Mouse (Mus musculus) kidney, adult 2 months (tissue): ENCODE results near the gene Msi2. TPM values are rescaled to one million over a fixed set of nuclear protein-coding genes. Genes with fewer than 3 reads are reported as not detected.
A peak's percentile ranks its signal among the peaks of the same experiment; 100 is the strongest.

ENCODE experiments used
- DNase-seq: peaks from one replicate; pipeline ENCODE4 v3.0.0; 2021
- H3K27ac ChIP-seq: fragments of 200-500 bp; 2 replicates; pipeline ENCODE4 v1.5.1; 2012; ENCODE audit warnings: low read depth, low read length, control low read depth, inconsistent platforms; ENCODE audit not compliant: insufficient read depth
- H3K27me3 ChIP-seq: fragments of 200-500 bp; replicated peaks from 2 replicates; pipeline ENCODE4 v1.6.1; 2012; ENCODE audit warnings: mild to moderate bottlenecking, moderate library complexity, low read length, inconsistent platforms; ENCODE audit not compliant: control insufficient read depth, insufficient read depth
- H3K36me3 ChIP-seq: fragments of 200-500 bp; 2 replicates; pipeline ENCODE4 v1.6.1; 2012; ENCODE audit warnings: mild to moderate bottlenecking, moderate library complexity, low read length, inconsistent platforms; ENCODE audit not compliant: control insufficient read depth, insufficient read depth
- H3K4me1 ChIP-seq: fragments of 200-500 bp; 2 replicates; pipeline ENCODE4 v1.6.1; 2011; ENCODE audit warnings: low read length; ENCODE audit not compliant: control insufficient read depth, insufficient read depth
- H3K4me3 ChIP-seq: fragments of 200-500 bp; 2 replicates; pipeline ENCODE4 v1.5.1; 2011; ENCODE audit warnings: mild to moderate bottlenecking, low read depth, low read length, control low read depth; ENCODE audit not compliant: insufficient read depth
- CTCF ChIP-seq: fragments of 200-500 bp; conservative IDR thresholded peaks from 2 replicates; pipeline ENCODE4 v1.5.1; 2011; ENCODE audit warnings: low read depth, mild to moderate bottlenecking, control low read depth, low read length, moderate library complexity, mixed read lengths; ENCODE audit not compliant: insufficient read depth, insufficient read length
- POLR2A ChIP-seq: fragments of 200-500 bp; IDR thresholded peaks from one replicate; pipeline ENCODE4 v1.6.1; 2011; ENCODE audit warnings: low read depth, low read length, control low read depth
- WGBS: fragments of 180-500 bp; shearing (Covaris S2); methylation state at CpG from one replicate; pipeline ENCODE4 v1.1.7; 2018; 5-methylcytosine and 5-hydroxymethylcytosine counted together
- polyA plus RNA-seq: library from polyadenylated mRNA; depleted of rRNA; stranded (reverse); fragments of >200 nt; gene quantifications from 2 replicates; pipeline ENCODE4 v1.2.3, GENCODE M21; 2012

Msi2 gene
- polyA plus RNA-seq, 1 experiment = 43.5 TPM

DNA sequence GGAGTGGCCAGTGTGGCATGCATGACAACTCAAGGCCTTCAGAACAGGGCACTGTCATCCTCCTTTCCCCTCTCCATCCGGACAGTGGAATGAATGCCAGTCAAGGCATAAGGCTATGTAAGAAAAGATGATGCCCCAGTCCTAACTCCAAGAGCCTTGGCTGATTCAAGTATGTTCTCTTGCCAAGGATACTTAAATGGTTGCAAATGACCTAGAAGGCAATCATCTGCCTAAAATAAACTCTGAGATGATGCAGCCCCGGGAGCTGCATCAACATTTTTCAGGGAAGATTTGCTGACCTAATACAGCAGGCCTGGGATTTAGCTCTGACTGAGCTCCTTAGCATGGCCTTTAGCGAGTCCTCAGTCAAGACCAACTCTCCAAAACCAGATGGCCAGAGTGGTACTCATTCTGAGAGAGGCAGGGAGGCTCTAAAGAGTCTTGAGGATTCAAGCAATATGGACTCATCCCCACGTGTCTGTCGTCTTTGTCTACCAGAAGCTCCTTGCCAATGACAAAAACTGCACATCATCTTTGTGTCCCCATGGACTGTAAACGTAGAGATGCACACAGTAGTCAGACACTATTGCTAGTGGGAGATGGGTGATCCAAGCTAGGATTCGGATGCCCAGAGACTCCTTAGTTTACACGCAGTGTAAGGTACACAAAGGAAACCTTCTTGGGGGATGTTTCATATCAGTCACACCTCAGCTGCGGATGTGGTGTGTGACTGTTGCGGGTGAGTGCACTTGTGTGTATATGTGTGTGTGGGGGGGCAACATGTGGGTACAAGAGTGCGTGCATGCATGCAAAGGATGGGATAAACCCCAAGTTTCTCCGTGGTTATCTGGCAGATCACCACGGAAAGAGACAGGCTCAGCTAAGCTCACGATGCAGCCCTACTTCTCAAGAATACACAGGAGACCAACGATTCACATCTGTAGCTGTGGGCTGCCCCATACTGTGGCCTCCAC lies 176.4 kb downstream of the Msi2 start:
- TF ChIP-seq CTCF = no peak
- no peak for TF ChIP-seq POLR2A
- H3K27ac ChIP-seq = no peak overlapping the region
- 77% methylated on average over 15 of the region's 15 CpGs for WGBS

DNA sequence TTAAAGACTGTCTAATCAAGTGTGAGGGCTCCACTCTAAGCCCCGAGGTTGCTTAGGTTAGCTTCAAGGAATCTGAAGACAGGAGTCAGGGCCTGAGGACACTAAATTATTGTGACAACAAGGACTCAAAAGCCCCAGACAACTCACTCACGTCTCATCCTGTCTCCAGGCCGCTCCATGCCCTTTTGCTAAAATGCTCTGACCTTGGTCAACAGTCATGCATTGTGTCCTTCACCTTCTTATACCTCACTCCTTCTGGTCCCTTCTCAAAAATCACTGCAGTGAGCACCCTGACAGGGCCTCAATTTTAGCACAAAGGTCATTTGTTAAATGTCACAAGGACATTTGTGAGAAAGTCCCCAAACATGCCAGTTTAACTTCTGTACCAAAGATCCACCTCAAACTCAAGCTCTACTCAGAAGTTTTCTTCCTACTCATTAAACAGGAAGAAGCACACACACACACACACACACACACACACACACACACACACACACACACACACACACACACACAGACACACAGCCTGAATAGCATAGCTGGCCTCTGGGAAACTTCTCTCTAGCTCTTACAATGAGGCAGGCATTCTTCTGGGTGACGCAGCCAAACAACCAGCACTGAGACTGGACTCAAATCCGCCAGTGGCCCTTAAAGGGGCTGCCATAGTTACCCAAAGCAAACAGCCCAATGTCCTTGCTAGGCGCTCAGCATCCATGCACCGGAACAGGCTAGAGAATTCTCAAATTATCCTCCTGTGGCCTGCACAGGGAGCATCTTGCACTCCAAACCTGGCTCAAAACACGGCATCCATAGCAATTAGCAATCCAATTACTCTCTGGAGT lies 178.5 kb downstream of the Msi2 start:
- TF ChIP-seq CTCF = no peak
- TF ChIP-seq POLR2A = no peak
- H3K4me1 ChIP-seq = peaks cover 31% of the 10 kb centered on the region
- H3K36me3 ChIP-seq = no peaks in the 10 kb centered on the region
- 0 out of 2 replicates have a peak overlapping the region, but pooled peaks have one; percentile 0 for H3K27ac ChIP-seq
- no peak overlapping the region for H3K4me3 ChIP-seq
- DNase-seq = no peak
- H3K27me3 ChIP-seq = no peaks in the 10 kb centered on the region
- WGBS = 65% methylated on average over 8 of the region's 8 CpGs

More for the DNA sequence above, 176.4 kb downstream of the Msi2 start:
- Histone ChIP-seq H3K36me3 (no peaks in the 10 kb centered on the region), H3K4me1 (peaks cover 24% of the 10 kb centered on the region), H3K27me3 (no peaks in the 10 kb centered on the region), H3K4me3 (no peak overlapping the region)
- no peak for DNase-seq

DNA sequence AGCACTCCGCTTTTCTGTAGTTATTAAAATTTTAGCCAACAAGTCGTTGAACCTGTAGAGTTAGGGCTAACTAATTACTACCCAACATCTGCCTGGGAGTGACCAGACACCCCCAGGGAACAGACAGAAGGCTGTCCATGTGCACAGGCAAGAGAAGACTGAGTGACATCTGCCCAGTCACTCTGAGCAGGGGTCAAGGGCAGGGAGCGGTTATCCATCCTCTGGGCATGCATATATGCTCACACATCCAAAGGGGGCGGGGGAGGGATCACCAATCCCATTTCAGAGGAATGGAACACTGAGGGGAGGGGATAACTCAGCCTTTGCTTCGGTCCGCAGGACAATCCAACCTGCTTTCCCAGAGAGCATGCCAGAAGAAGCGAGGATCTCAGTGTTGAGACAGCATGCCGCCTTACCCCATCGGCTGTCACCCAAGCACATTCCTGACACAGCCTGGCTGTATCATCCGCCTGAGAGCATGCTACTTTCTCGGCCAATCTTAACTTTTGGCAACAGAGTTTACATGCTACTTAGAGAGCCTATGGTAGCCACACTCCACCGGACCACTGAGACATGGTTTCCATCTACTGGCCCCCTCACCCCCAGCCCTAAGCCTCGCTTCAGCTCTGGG lies 179.5 kb downstream of the Msi2 start:
- no peaks in the 10 kb centered on the region for H3K27me3 ChIP-seq
- H3K27ac ChIP-seq = 0 out of 2 replicates have a peak overlapping the region, but pooled peaks have one; percentile 0
- no peaks in the 10 kb centered on the region for H3K36me3 ChIP-seq
- TF ChIP-seq POLR2A (no peak), CTCF (no peak)
- no peak for DNase-seq
- H3K4me1 ChIP-seq = peaks cover 31% of the 10 kb centered on the region
- no peak overlapping the region for H3K4me3 ChIP-seq
- WGBS = 65% methylated on average over 13 of the region's 13 CpGs

DNA sequence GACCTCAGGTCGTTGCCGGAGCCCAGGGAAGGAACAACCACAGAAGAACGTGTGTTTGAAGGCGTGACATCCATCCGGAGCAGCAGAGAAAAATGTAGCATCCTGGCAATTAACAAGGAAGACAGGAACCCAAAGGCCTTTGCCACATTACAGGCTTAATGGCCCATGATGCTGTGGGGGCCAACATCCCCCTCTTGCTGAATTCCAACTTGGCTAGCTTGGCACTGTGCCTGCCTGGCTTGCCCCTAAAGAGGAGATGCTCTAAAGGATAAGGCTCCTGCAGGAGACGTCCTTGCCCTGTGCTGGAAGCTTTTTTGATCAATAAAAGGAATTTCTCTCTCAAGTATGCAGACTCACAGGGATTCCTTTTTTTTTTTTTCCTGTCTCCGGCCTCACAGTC lies 181.0 kb downstream of the Msi2 start:
- H3K36me3 ChIP-seq = no peaks in the 10 kb centered on the region
- DNase-seq = no peak
- no peak overlapping the region for H3K4me3 ChIP-seq
- WGBS = 57% methylated on average over 7 of the region's 7 CpGs
- peaks cover 34% of the 10 kb centered on the region for H3K4me1 ChIP-seq
- no peak for TF ChIP-seq POLR2A
- no peak for TF ChIP-seq CTCF
- no peak overlapping the region for H3K27ac ChIP-seq
- no peaks in the 10 kb centered on the region for H3K27me3 ChIP-seq

DNA sequence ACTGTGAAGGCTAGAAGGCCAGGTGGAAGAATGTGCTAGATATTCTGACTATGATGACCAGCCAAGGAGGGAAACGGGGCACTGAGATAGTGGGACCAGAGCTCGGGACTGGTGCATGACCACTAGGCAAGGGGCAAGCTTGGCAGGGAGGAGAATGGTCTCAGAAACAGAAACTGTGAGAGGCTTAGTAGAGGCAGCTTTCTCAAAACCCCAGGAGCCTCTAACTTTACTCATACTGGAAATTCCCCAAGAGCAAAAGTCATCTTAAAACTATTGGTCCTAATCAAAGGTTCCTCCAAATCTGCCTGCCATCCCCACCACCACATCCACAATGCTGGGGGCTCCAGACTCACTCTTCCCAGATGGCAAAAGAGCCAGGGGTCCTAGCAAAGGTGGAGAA lies 181.5 kb downstream of the Msi2 start:
- Histone ChIP-seq H3K27ac (no peak overlapping the region), H3K4me3 (no peak overlapping the region), H3K4me1 (peaks cover 34% of the 10 kb centered on the region), H3K36me3 (no peaks in the 10 kb centered on the region), H3K27me3 (no peaks in the 10 kb centered on the region)
- WGBS = 96% methylated on average over 2 of the region's 2 CpGs
- TF ChIP-seq CTCF (no peak), POLR2A (no peak)
- no peak for DNase-seq

DNA sequence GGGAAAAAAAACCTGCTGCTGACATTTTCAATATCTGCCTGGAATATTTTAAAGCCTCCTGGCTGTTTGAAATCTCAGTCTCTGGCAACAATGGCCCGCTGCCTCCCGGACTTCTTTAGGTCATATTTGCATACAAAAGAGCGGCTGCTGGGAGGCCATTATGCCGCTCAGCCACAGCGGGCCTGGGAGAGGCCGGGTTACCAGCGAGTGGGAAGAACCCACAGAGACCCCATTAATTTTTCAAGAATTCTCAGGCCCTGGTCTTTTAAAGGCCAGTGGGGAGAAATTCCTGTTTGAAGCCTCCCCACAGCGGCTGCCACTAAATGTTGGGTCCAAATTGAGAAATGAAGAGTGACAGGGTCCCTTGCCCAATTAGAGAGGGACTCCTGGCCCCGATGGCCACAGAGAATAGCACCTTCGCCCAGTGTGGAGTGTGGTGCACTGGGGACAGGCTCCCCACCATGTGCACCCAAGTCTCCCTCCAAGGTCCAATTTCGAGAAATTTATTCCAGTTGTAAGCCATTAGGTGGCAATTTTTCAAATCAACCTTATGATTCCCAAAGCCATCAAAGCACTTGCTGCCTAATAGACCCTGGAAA lies 183.9 kb downstream of the Msi2 start:
- H3K4me3 ChIP-seq = no peak overlapping the region
- DNase-seq = no peak
- no peaks in the 10 kb centered on the region for H3K27me3 ChIP-seq
- no peaks in the 10 kb centered on the region for H3K36me3 ChIP-seq
- TF ChIP-seq CTCF = no peak
- TF ChIP-seq POLR2A = no peak
- peaks cover 31% of the 10 kb centered on the region for H3K4me1 ChIP-seq
- H3K27ac ChIP-seq = no peak overlapping the region
- WGBS = 75% methylated on average over 11 of the region's 11 CpGs
